Mouse (Mus musculus) kidney, embryonic 15.5 days (tissue): ENCODE measurements around the gene Eme1. TPM values are rescaled to one million over a fixed set of nuclear protein-coding genes. Genes with fewer than 3 reads are reported as not detected.
"Not testable (repeated sequence)": the region's sequence is repeated elsewhere in the genome, so short reads cannot be mapped to it uniquely, and the experiment has no call there.

Source experiments
- ATAC-seq: fragments of 200-750 bp; cut with Nextera tagmentation; replicated peaks from 2 replicates; pipeline ENCODE4 v1.8.0; 2017; ENCODE audit warnings: moderate TSS enrichment; ENCODE audit not compliant: low FRiP score
- H3K27ac ChIP-seq: fragments of 300-500 bp; sonication (generic); 2 replicates; pipeline ENCODE4 v1.5.1; 2015; ENCODE audit warnings: mild to moderate bottlenecking, inconsistent platforms
- H3K27me3 ChIP-seq: fragments of 300-500 bp; sonication (generic); 2 replicates; pipeline ENCODE4 v1.6.1; 2015; ENCODE audit warnings: inconsistent platforms
- H3K36me3 ChIP-seq: fragments of 300-500 bp; sonication (generic); 2 replicates; pipeline ENCODE4 v1.6.1; 2015; ENCODE audit warnings: inconsistent platforms
- H3K4me1 ChIP-seq: fragments of 300-500 bp; sonication (generic); 2 replicates; pipeline ENCODE4 v1.6.1; 2015; ENCODE audit warnings: inconsistent platforms
- H3K4me2 ChIP-seq: fragments of 300-500 bp; sonication (generic); 2 replicates; pipeline ENCODE4 v1.6.1; 2015; ENCODE audit warnings: moderate library complexity, mild to moderate bottlenecking, inconsistent platforms
- H3K4me3 ChIP-seq: fragments of 300-500 bp; sonication (generic); replicated peaks from 2 replicates; pipeline ENCODE4 v1.5.1; 2015; ENCODE audit warnings: mild to moderate bottlenecking, inconsistent platforms
- H3K9ac ChIP-seq: fragments of 300-500 bp; sonication (generic); 2 replicates; pipeline ENCODE4 v1.6.1; 2015; ENCODE audit warnings: mild to moderate bottlenecking, inconsistent platforms
- H3K9me3 ChIP-seq: fragments of 300-500 bp; sonication (generic); replicated peaks from 2 replicates; pipeline ENCODE4 v1.6.1; 2016; ENCODE audit warnings: inconsistent platforms
- WGBS: fragments of 180-500 bp; shearing (Covaris S2); methylation state at CpG from one replicate; pipeline ENCODE4 v1.1.7; 2015; ENCODE audit warnings: mixed read lengths; 5-methylcytosine and 5-hydroxymethylcytosine counted together
- polyA plus RNA-seq: library from polyadenylated mRNA; unstranded; fragments of >200 nt; fragmentation: Nextera tagmentation; extraction: Ambion mirVana; gene quantifications from 2 replicates; pipeline ENCODE4 v1.2.1, GENCODE M21; 2015

Eme1 gene
- polyA plus RNA-seq, result 25.9 and 27.1 TPM in 2 replicates

- no peaks in the 10 kb centered on the region for H3K9me3 ChIP-seq
- H3K27me3 ChIP-seq, result no peaks in the 10 kb centered on the region
- peak; percentile 88 for ATAC-seq
- H3K4me1 ChIP-seq, result peaks cover 21% of the 10 kb centered on the region
- peaks cover 51% of the 10 kb centered on the region for H3K36me3 ChIP-seq
- H3K4me3 ChIP-seq, result peak within 1 kb of the TSS; percentile 77
- 1% methylated on average over 32 of the region's 32 CpGs for WGBS
- peak within 1 kb of the TSS; percentile 66 for H3K4me2 ChIP-seq
- H3K9ac ChIP-seq, result peak within 1 kb of the TSS; percentile 70
- peak within 1 kb of the TSS; percentile 98 for H3K27ac ChIP-seq
Measured at GRCm38 (mm10) chr11:94653663-94654436, at the start of gene Eme1, which contains the start of gene Mrpl27. Eme1 (minus strand) TSS chr11:94653964. Mrpl27 (plus strand) TSS chr11:94653767.

GRCm38 (mm10) chr11:94702216-94702610 lies 48.4 kb upstream of the Eme1 start:
- H3K36me3 ChIP-seq, result no peaks in the 10 kb centered on the region
- H3K4me1 ChIP-seq, result peaks cover 19% of the 10 kb centered on the region
- WGBS, result 49% methylated on average over 3 of the region's 3 CpGs
- no peak overlapping the region for H3K4me3 ChIP-seq
- H3K27ac ChIP-seq, result no peak overlapping the region
- ATAC-seq, result no peak
- H3K27me3 ChIP-seq, result 0 out of 2 replicates have a peak, but pooled peaks cover 4% of the 10 kb centered on the region
- peak overlapping the region; percentile 43 for H3K4me2 ChIP-seq
- no peak overlapping the region for H3K9ac ChIP-seq
- H3K9me3 ChIP-seq, result no peaks in the 10 kb centered on the region

- Histone ChIP-seq H3K4me3 (no peak overlapping the region; the same call in 1 of the 2 replicates), H3K4me2 (peak overlapping the region; percentile 43), H3K27ac (no peak overlapping the region), H3K9ac (no peak overlapping the region), H3K27me3 (0 out of 2 replicates have a peak, but pooled peaks cover 4% of the 10 kb centered on the region), H3K9me3 (no peaks in the 10 kb centered on the region), H3K4me1 (peaks cover 19% of the 10 kb centered on the region), H3K36me3 (no peaks in the 10 kb centered on the region)
- 39% methylated on average over 27 of the region's 27 CpGs for WGBS
- 0 out of 2 replicates have a peak, but pooled peaks have one; percentile 29 for ATAC-seq
Measured at GRCm38 (mm10) chr11:94701401-94702215, 47.8 kb upstream of the Eme1 start.

- no peak for ATAC-seq
- H3K36me3 ChIP-seq, result no peaks in the 10 kb centered on the region
- no peaks in the 10 kb centered on the region for H3K9me3 ChIP-seq
- peaks cover 21% of the 10 kb centered on the region for H3K4me1 ChIP-seq
- no peak overlapping the region for H3K27ac ChIP-seq
- H3K27me3 ChIP-seq, result 0 out of 2 replicates have a peak, but pooled peaks cover 4% of the 10 kb centered on the region
- no peak overlapping the region for H3K4me3 ChIP-seq
- WGBS, result 99% methylated on average over 3 of the region's 3 CpGs
- H3K9ac ChIP-seq, result no peak overlapping the region
- H3K4me2 ChIP-seq, result no peak overlapping the region
Measured at GRCm38 (mm10) chr11:94699399-94699798, 45.6 kb upstream of the Eme1 start.

- Histone ChIP-seq H3K4me1 (peaks cover 17% of the 10 kb centered on the region), H3K9ac (no peak overlapping the region), H3K9me3 (no peaks in the 10 kb centered on the region), H3K36me3 (no peaks in the 10 kb centered on the region), H3K4me3 (no peak overlapping the region), H3K27ac (no peak overlapping the region), H3K4me2 (no peak overlapping the region), H3K27me3 (0 out of 2 replicates have a peak, but pooled peaks cover 4% of the 10 kb centered on the region)
- ATAC-seq, result no peak
- 39% methylated on average over 13 of the region's 13 CpGs for WGBS
Measured at GRCm38 (mm10) chr11:94697703-94698464, 44.1 kb upstream of the Eme1 start.

- Histone ChIP-seq H3K9ac (no peak overlapping the region), H3K36me3 (no peaks in the 10 kb centered on the region), H3K27me3 (0 out of 2 replicates have a peak, but pooled peaks cover 4% of the 10 kb centered on the region), H3K4me1 (peaks cover 13% of the 10 kb centered on the region), H3K4me2 (no peak overlapping the region), H3K4me3 (no peak overlapping the region), H3K9me3 (no peaks in the 10 kb centered on the region), H3K27ac (no peak overlapping the region)
- WGBS, result 92% methylated on average over 2 of the region's 2 CpGs
- ATAC-seq, result no peak
Measured at GRCm38 (mm10) chr11:94697140-94697539, 43.4 kb upstream of the Eme1 start.

GRCm38 (mm10) chr11:94695508-94695907 lies 41.7 kb upstream of the Eme1 start:
- no peaks in the 10 kb centered on the region for H3K27me3 ChIP-seq
- no peak overlapping the region for H3K9ac ChIP-seq
- no peak overlapping the region for H3K27ac ChIP-seq
- 62% methylated on average over 6 of the region's 6 CpGs for WGBS
- H3K4me3 ChIP-seq, result no peak overlapping the region
- H3K4me2 ChIP-seq, result no peak overlapping the region
- H3K4me1 ChIP-seq, result 0 out of 2 replicates have a peak, but pooled peaks cover 3% of the 10 kb centered on the region
- ATAC-seq, result no peak
- H3K9me3 ChIP-seq, result no peaks in the 10 kb centered on the region
- no peaks in the 10 kb centered on the region for H3K36me3 ChIP-seq

GRCm38 (mm10) chr11:94692502-94692901 lies 38.7 kb upstream of the Eme1 start:
- not testable (repeated sequence) for H3K4me2 ChIP-seq, H3K27me3 ChIP-seq, ATAC-seq, H3K9me3 ChIP-seq, H3K4me1 ChIP-seq, H3K4me3 ChIP-seq, H3K27ac ChIP-seq, H3K9ac ChIP-seq, H3K36me3 ChIP-seq

GRCm38 (mm10) chr11:94687178-94687577 lies 33.4 kb upstream of the Eme1 start:
- WGBS, result 76% methylated on average over 6 of the region's 6 CpGs
- ATAC-seq, result no peak
- H3K4me2 ChIP-seq, result no peak overlapping the region
- H3K4me3 ChIP-seq, result no peak overlapping the region
- no peaks in the 10 kb centered on the region for H3K36me3 ChIP-seq
- H3K27me3 ChIP-seq, result no peaks in the 10 kb centered on the region
- H3K9me3 ChIP-seq, result no peaks in the 10 kb centered on the region
- H3K27ac ChIP-seq, result no peak overlapping the region
- no peaks in the 10 kb centered on the region for H3K4me1 ChIP-seq
- no peak overlapping the region for H3K9ac ChIP-seq

GRCm38 (mm10) chr11:94682427-94682826 lies 28.7 kb upstream of the Eme1 start:
- no peaks in the 10 kb centered on the region for H3K9me3 ChIP-seq
- no peak overlapping the region for H3K4me3 ChIP-seq
- H3K27ac ChIP-seq, result no peak overlapping the region
- H3K36me3 ChIP-seq, result no peaks in the 10 kb centered on the region
- WGBS, result 89% methylated on average over 7 of the region's 7 CpGs
- H3K4me2 ChIP-seq, result no peak overlapping the region
- H3K27me3 ChIP-seq, result no peaks in the 10 kb centered on the region
- H3K9ac ChIP-seq, result no peak overlapping the region
- ATAC-seq, result no peak
- peaks cover 4% of the 10 kb centered on the region for H3K4me1 ChIP-seq

GRCm38 (mm10) chr11:94681640-94682039 lies 27.9 kb upstream of the Eme1 start:
- Histone ChIP-seq H3K27ac (no peak overlapping the region), H3K4me1 (peaks cover 6% of the 10 kb centered on the region), H3K9ac (no peak overlapping the region), H3K9me3 (no peaks in the 10 kb centered on the region), H3K36me3 (no peaks in the 10 kb centered on the region), H3K27me3 (no peaks in the 10 kb centered on the region), H3K4me3 (no peak overlapping the region), H3K4me2 (no peak overlapping the region)
- no peak for ATAC-seq
- 74% methylated on average over 4 of the region's 4 CpGs for WGBS
